Mouse (Mus musculus): ENCODE results near the gene Igfbp2.

DNA sequence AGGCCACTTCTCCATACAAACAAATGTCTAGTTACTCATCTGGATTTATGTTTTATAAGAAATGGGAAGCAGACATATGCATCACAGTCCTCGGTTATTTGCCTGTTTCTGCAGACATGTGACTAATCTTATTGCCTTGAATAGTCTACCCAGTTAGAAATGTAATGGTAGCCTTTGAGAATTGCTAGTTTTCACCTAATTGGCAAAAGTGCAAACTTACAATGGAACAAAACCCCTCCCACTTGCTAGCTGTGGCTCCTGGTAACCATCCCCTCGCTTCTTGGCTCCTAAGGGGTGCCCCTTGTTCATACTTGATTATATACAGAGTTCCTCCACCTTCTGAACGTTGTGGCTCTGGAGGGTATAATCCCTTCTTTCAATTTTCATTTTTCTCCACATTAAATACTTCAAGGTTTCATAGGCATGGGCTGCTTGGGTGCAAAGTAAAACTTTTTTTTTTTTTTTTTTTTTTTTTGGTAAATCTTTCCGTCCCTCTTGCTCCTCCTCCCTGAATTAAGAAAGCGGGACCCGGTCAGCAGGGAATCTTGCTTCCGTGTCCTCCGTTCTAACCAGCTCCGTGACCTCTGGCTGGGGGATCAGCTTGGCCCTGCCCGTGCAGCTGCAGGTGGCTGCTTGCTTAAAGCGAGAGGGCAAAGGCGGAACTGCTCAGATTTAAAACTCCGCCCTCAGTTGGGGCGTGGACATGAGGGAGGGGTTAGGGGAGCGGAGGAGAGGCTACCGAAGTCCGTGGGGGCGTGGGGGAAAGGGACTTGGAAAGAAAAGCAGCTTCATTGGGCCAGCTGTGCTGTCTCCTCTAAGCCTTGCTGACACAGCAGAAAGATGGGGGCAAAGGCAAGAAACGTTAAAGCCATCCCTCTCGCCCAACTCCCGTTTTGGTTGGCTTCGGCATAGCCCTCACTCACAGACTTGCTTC is 45.6 kb downstream of the Igfbp2 start:
- peak; percentile 12; the same call in 1 of the 2 replicates for TF ChIP-seq POLR2A (IDR thresholded peaks at IDR 0.05; ENCODE audit: extremely low read depth, insufficient read depth, low read length)
- TF ChIP-seq CTCF (IDR thresholded peaks at IDR 0.05; ENCODE audit: extremely low read depth, insufficient read depth, low read length): no peak
